Mouse (Mus musculus) embryonic fibroblast, embryonic 13.5 days (primary cell): ENCODE results near the gene Ficd.

Experiments
- CTCF ChIP-seq: IDR thresholded peaks from 2 replicates; pipeline ENCODE4 v1.5.1; 2011; ENCODE audit warnings: mild to moderate bottlenecking, control low read depth, low read length, moderate library complexity, borderline replicate concordance; ENCODE audit not compliant: insufficient read depth
- POLR2A ChIP-seq: IDR thresholded peaks from 2 replicates; pipeline ENCODE4 v1.6.1; 2011; ENCODE audit warnings: low read depth, mild to moderate bottlenecking, control low read depth, low read length, moderate library complexity

- TF ChIP-seq POLR2A (no peak), CTCF (no peak)
Measured at GRCm38 (mm10) chr5:113703803-113704585, 31.6 kb upstream of the Ficd start.
